Mouse (Mus musculus) intestine, embryonic 14.5 days (tissue): ENCODE results near the gene Zyx. TPM values are rescaled to one million over a fixed set of nuclear protein-coding genes. Genes with fewer than 3 reads are reported as not detected.

ENCODE experiments used
- ATAC-seq: fragments of 200-750 bp; cut with Nextera tagmentation; replicated peaks from 2 replicates; pipeline ENCODE4 v1.8.0; 2017; ENCODE audit warnings: low read depth, moderate number of reproducible peaks, moderate TSS enrichment, moderate library complexity; ENCODE audit not compliant: low FRiP score, low TSS enrichment
- DNase-seq: peaks from one replicate; pipeline ENCODE4 v3.0.0-alpha.2; 2018; ENCODE audit warnings: low spot score
- H3K27ac ChIP-seq: fragments of 300-500 bp; sonication (generic); 2 replicates; pipeline ENCODE4 v1.5.1; 2014; ENCODE audit warnings: low read depth, mild to moderate bottlenecking, control low read depth
- H3K27me3 ChIP-seq: fragments of 300-500 bp; sonication (generic); replicated peaks from 2 replicates; pipeline ENCODE4 v1.6.1; 2014; ENCODE audit warnings: low read length, control low read depth; ENCODE audit not compliant: control insufficient read depth, insufficient read depth
- H3K36me3 ChIP-seq: fragments of 300-500 bp; sonication (generic); 2 replicates; pipeline ENCODE4 v1.6.1; 2014; ENCODE audit warnings: low read length, control low read depth; ENCODE audit not compliant: control insufficient read depth, insufficient read depth
- H3K4me1 ChIP-seq: fragments of 300-500 bp; sonication (generic); replicated peaks from 2 replicates; pipeline ENCODE4 v1.6.1; 2014; ENCODE audit warnings: low read length, control low read depth, mixed read lengths; ENCODE audit not compliant: control insufficient read depth, insufficient read depth
- H3K4me2 ChIP-seq: fragments of 300-500 bp; sonication (generic); 2 replicates; pipeline ENCODE4 v1.6.1; 2014; ENCODE audit warnings: low read length
- H3K4me3 ChIP-seq: fragments of 300-500 bp; sonication (generic); 2 replicates; pipeline ENCODE4 v1.5.1; 2014; ENCODE audit warnings: low read depth, low read length, control low read depth, mixed read lengths
- H3K9ac ChIP-seq: fragments of 300-500 bp; sonication (generic); 2 replicates; pipeline ENCODE4 v1.6.1; 2014; ENCODE audit warnings: mild to moderate bottlenecking, low read length
- H3K9me3 ChIP-seq: fragments of 300-500 bp; sonication (generic); 2 replicates; pipeline ENCODE4 v1.6.1; 2016; ENCODE audit warnings: low read length, control low read depth; ENCODE audit not compliant: control insufficient read depth
- WGBS: fragments of 180-500 bp; shearing (Covaris S2); extraction: QIAGEN DNeasy Blood & Tissue Kit; methylation state at CpG from one replicate; pipeline ENCODE4 v1.1.7; 2014; 5-methylcytosine and 5-hydroxymethylcytosine counted together
- polyA plus RNA-seq: library from polyadenylated mRNA; unstranded; fragments of >200 nt; fragmentation: Nextera tagmentation; extraction: Ambion mirVana; gene quantifications from 2 replicates; pipeline ENCODE4 v1.2.1, GENCODE M21; 2014

The Zyx gene
- polyA plus RNA-seq, 1 experiment from 2014 or later, result 112 TPM

DNA sequence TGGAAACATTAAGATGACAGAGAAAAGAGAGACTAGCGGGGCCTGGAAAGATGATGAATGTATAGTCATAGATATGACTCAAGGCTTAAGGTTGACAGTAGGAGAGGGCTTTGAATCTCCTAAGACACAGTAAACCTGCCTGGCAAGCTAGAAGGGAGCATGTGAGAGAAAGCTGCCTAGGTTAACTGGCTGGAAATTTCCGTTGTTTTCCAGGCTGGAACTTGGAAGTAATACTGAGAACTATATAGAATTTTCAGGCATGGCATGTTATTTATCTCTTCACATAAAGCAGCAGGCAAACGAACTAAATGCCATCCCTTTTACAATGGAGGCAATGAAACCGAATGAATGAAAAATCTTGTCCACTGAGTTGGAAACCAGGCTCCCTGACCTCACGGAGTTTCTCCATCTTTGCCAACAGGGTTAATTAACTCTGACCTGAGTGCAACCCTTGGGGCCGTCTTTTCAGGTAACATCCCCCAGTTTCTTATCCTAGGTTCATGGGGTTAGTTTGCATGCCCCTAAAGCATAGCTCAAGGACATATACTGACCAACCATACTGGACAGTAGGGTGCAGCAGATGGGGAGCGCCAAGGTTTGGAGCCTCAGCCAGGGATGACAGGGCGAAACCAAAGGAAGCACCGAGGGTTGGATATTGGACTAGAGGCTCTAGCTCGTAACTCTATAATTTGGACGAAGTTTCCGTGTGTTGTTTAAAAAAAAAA is 987 bp upstream of the Zyx start:
- no peak overlapping the region for H3K9ac ChIP-seq
- ATAC-seq, result no peak
- H3K4me1 ChIP-seq, result peaks cover 31% of the 10 kb centered on the region
- H3K4me3 ChIP-seq, result peak overlapping the region; percentile 77; the same call in 1 of the 2 replicates
- no peak overlapping the region for H3K27ac ChIP-seq
- no peaks in the 10 kb centered on the region for H3K9me3 ChIP-seq
- H3K36me3 ChIP-seq, result peaks cover 20% of the 10 kb centered on the region
- H3K27me3 ChIP-seq, result no peaks in the 10 kb centered on the region
- H3K4me2 ChIP-seq, result peak overlapping the region; percentile 90
- no peak for DNase-seq
- WGBS, result 42% methylated on average over 12 of the region's 12 CpGs

DNA sequence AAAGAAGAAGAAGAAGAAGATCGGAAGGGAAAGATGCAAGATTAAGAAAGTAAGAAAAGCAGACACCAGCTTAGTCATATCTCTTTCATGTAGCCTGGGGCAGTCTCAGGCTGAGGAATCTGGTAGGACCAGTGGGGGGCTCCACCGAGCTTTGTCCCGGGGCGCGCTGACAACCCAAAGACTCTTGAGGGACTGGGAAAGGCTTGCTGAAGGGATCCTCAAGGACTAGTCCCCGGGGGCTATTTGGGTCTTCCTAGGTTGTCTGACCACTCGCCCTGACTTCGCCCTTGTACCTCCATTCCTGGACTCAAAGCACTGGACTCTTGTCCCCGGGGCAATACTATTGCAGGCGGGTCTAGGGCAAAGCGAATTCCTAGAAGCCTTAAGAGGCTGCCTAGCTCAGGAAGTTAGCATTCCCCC is 414 bp upstream of the Zyx start:
- H3K27ac ChIP-seq, result peak overlapping the region; percentile 98
- H3K36me3 ChIP-seq, result peaks cover 22% of the 10 kb centered on the region
- no peaks in the 10 kb centered on the region for H3K9me3 ChIP-seq
- peak overlapping the region; percentile 90 for H3K9ac ChIP-seq
- ATAC-seq, result peak; percentile 26
- peak overlapping the region; percentile 90 for H3K4me2 ChIP-seq
- WGBS, result 2% methylated on average over 11 of the region's 11 CpGs
- peaks cover 36% of the 10 kb centered on the region for H3K4me1 ChIP-seq
- peak; percentile 83 for DNase-seq
- no peaks in the 10 kb centered on the region for H3K27me3 ChIP-seq
- peak overlapping the region; percentile 77 for H3K4me3 ChIP-seq

DNA sequence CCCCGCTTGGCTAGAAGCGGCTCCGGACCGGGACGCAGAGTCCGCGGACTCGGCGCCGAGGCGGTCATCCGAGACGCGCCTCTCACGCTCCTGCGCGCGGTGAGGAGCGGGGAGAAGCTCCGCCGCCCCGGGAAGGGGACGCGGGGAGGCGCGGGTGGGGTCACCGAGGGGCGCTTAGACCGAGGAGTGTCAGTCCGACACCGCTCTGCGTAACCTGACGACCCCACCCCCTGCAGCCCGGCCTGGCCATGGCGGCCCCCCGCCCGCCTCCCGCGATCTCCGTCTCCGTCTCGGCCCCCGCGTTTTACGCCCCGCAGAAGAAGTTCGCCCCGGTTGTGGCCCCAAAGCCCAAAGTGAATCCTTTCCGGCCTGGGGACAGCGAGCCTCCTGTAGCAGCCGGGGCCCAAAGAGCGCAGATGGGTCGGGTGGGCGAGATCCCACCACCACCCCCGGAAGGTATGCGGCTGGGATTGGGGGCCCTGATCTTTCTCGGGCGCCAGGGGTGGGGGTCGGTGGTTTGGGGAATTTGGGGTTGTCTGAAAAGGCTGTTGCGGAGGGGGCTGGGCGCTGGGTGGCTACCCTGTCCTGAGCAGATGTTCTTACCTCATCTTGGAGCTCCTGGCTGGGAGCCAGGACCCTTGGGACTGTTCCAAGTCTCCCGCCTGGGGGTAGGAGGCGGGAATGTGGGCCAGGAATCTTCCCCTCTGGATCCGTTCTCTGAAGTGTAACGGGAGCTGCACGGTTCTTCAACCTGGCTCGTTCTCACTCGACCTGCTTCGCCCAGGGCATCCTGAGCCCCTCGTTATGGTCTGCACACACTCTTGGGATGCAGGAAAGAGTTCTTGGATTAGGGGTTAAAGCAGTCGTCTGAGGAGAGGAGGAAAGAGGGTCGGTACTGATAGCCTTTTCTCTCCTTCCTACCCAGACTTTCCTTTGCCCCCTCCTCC is 864 bp downstream of the Zyx start:
- Histone ChIP-seq H3K36me3 (peaks cover 27% of the 10 kb centered on the region), H3K9me3 (no peaks in the 10 kb centered on the region), H3K4me2 (peak overlapping the region; percentile 90), H3K4me1 (peaks cover 47% of the 10 kb centered on the region), H3K27ac (peak overlapping the region; percentile 98), H3K4me3 (peak overlapping the region; percentile 77), H3K27me3 (no peaks in the 10 kb centered on the region), H3K9ac (peak overlapping the region; percentile 90)
- under 1% methylated on average over 58 of the region's 72 CpGs for WGBS
- DNase-seq (peak; percentile 93), ATAC-seq (peak; percentile 70)

DNA sequence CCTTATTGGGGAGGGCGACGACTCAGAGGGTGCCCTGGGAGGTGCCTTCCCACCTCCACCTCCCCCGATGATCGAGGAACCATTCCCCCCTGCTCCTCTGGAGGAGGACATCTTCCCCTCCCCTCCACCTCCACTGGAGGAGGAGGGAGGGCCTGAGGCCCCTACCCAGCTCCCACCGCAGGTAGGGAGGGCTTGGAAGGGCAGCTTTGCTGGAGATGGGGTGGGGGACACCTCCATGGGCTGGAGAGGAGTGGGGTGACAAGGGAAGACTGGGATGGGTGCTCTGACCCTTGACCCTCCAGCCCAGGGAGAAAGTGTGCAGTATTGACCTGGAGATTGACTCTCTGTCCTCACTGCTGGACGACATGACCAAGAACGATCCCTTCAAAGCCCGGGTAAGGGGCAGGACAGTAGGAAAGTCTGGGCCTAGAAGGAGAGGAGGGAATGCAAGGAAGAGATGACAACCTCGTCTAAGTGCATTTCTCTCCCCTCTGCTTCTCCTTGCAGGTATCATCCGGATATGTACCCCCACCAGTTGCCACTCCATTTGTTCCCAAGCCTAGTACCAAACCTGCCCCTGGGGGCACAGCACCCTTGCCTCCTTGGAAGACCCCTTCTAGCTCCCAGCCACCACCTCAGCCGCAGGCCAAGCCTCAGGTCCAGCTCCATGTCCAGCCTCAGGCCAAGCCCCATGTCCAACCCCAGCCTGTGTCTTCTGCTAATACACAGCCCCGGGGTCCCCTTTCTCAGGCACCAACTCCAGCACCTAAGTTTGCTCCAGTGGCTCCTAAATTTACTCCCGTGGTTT is 1.7 kb downstream of the Zyx start:
- no peaks in the 10 kb centered on the region for H3K9me3 ChIP-seq
- no peak for ATAC-seq
- WGBS, result 36% methylated on average over 13 of the region's 13 CpGs

DNA sequence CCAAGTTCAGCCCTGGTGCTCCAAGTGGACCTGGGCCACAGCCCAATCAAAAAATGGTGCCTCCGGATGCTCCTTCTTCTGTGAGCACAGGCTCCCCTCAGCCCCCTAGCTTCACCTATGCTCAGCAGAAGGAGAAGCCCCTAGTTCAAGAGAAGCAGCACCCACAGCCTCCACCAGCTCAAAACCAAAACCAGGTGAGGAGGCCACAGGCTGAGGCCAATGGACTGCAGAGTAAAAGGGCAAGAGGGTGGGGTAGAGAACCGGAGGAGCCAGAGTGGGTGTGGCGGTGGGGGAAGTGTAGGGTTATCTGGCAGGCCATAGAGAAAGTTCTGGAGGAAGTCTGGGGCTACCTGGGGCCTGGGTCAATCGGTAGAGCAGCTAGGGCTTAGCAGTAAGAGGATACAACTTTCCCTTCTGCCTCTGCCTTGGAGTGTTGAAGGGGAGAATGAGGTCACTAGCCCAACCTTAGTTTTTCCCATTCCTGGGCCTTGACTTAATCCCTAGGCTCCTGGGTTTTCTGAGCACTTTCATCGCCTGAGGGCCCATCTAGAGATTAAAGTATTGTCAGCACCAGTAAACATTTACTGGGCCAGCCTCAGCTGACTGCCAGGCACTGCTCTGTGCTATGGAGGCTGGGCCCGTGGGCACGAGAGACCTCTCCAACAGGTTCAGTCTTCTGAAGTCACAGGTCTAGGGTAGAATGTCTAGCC is 2.5 kb downstream of the Zyx start:
- 76% methylated on average over 7 of the region's 7 CpGs for WGBS
- DNase-seq, result no peak
- H3K27ac ChIP-seq, result no peak overlapping the region

More for the DNA sequence above, 1.7 kb downstream of the Zyx start:
- Histone ChIP-seq H3K36me3 (peaks cover 35% of the 10 kb centered on the region), H3K4me1 (peaks cover 47% of the 10 kb centered on the region), H3K9ac (peak overlapping the region; percentile 90), H3K27ac (no peak overlapping the region), H3K4me2 (peak overlapping the region; percentile 90), H3K4me3 (peak overlapping the region; percentile 77), H3K27me3 (no peaks in the 10 kb centered on the region)
- no peak for DNase-seq

DNA sequence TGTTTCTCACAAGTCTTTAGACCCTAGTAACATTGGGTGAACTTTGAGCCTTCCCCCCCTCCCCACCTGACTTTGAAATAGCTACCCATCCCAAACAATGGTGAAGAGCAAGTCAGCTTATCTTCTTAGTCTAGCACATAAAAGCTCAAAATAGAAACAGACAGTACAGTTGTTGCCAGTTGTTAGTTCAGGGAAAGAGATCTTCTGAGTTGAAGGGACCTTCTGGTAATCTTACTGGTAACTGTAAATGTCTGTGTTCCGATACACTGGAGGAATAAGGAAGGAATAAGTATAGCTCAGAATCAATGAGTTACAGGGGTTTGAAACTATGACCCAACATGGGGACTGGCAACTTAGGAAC is 3.0 kb downstream of the Zyx start:
- no peak overlapping the region for H3K4me3 ChIP-seq
- H3K4me2 ChIP-seq, result peak overlapping the region; percentile 90
- no peaks in the 10 kb centered on the region for H3K27me3 ChIP-seq
- H3K9ac ChIP-seq, result no peak overlapping the region
- ATAC-seq (no peak), DNase-seq (no peak)
- no peak overlapping the region for H3K27ac ChIP-seq
- no peaks in the 10 kb centered on the region for H3K9me3 ChIP-seq
- WGBS, result 100% methylated on average over 1 of the region's 1 CpGs
- H3K36me3 ChIP-seq, result peaks cover 48% of the 10 kb centered on the region
- H3K4me1 ChIP-seq, result peaks cover 47% of the 10 kb centered on the region

More for the DNA sequence above, 2.5 kb downstream of the Zyx start:
- no peak for ATAC-seq
- Histone ChIP-seq H3K9ac (no peak overlapping the region), H3K9me3 (no peaks in the 10 kb centered on the region), H3K27me3 (no peaks in the 10 kb centered on the region), H3K4me3 (peak overlapping the region; percentile 77), H3K4me2 (peak overlapping the region; percentile 90), H3K36me3 (peaks cover 42% of the 10 kb centered on the region), H3K4me1 (peaks cover 47% of the 10 kb centered on the region)

DNA sequence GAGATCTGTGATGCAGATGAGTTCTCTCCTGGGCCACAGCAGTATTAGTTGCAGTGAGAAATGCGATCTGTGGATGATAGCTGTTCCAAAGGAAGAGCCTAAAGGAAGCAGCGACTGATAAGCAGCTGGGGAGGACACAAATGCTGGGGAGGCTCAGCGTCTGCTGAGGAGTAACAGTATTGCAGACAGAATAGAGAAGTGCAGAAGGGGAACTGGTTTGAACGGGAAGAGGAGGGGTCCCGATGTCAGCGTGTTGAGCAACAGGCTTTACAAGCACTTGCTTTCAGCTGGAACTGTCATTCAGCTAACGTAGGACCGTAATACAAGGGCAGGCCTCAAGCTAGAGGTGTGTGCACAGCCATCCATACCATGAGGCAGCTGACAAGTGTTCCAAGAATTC is 3.8 kb downstream of the Zyx start:
- Histone ChIP-seq H3K4me1 (peaks cover 47% of the 10 kb centered on the region), H3K4me2 (peak overlapping the region; percentile 7), H3K36me3 (peaks cover 55% of the 10 kb centered on the region), H3K4me3 (no peak overlapping the region; the same call in 1 of the 2 replicates), H3K27ac (no peak overlapping the region), H3K9me3 (no peaks in the 10 kb centered on the region), H3K9ac (no peak overlapping the region), H3K27me3 (no peaks in the 10 kb centered on the region)
- ATAC-seq (no peak), DNase-seq (no peak)
- WGBS, result 78% methylated on average over 8 of the region's 8 CpGs
